Mouse (Mus musculus): ENCODE measurements around the gene Stpg1.

Stpg1 gene

DNA sequence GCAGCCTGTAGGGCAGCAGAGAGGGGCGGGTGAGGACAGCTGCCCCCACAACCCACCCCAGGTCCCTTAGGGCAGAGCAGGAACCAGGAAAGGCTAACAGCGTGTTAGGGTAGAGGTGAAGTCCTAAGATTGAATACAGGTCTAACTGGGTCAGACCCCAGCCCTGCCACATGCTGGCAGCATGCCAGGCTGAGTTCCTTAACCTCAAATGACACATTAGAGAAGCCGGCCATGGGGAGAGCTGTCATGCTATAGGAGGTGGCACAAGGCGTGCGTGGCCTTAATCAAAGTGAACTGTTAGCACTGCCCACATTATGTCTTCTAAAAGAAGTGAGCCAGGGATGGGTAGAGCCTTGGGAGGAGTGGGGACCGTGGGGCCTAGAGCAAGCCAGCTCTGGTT is 54.7 kb downstream of the Stpg1 start:
- peak; percentile 65 for DNase-seq (ENCODE audit: low spot score)

DNA sequence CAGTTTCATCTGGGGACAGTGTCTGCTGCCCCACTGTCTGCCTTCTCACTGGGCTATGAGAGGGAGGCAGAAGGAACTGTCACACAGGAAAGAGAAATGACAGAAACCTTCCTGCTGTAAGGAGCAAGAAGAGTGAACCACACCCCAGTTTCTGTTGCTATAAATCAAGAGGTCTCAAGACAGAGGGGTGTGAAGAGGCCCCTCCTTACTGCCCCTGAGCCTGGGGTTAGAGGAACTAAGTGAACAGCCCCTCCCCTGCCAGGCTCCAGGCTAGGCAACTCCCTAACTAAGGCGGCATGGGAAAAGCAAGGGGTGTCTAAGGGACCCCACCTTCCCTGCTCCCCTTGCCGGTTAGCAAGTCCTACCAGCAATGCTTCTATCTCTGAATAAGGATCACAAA is 69.2 kb downstream of the Stpg1 start:
- DNase-seq (ENCODE audit: low spot score), result no peak

DNA sequence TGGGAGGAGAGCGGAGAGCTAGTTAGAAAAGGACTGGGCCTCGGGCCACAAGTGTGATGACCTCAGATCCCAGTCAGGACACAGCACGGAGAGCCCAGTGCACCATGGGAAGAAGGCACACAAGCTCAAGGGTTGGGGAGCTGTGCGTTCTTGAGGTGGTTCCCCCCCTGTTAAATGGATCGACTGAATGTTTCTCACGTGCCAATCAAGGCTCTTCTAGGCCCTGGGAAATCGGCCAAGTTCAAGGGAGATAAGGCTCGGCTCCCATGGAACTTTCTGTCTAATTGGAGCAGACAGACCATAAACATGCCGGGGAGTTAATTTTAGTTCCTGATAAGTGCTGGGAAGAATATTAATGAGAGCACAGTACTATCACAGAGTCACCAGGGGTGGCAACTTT is 70.8 kb downstream of the Stpg1 start:
- DNase-seq (ENCODE audit: low spot score), result no peak

DNA sequence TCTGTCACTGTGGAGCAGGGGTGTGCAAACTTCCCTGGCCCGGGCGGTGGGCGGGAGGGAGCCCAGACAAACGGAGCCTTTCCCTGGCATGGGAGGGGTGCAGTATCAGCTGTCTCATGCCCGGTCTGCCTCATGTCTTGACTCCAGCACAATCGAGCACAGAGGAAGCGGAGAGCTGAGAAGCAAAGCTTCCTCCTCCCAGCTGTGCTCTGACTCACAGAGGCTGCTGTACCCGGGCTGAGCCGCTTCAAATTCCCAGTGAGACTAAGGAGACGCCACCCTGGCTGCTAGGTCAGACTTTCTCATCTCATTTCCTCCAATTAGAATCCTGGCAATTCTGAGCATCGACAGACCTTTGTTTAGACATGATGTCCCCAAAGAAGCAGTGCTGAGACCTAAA is 72.5 kb downstream of the Stpg1 start:
- DNase-seq (ENCODE audit: low spot score), result no peak

DNA sequence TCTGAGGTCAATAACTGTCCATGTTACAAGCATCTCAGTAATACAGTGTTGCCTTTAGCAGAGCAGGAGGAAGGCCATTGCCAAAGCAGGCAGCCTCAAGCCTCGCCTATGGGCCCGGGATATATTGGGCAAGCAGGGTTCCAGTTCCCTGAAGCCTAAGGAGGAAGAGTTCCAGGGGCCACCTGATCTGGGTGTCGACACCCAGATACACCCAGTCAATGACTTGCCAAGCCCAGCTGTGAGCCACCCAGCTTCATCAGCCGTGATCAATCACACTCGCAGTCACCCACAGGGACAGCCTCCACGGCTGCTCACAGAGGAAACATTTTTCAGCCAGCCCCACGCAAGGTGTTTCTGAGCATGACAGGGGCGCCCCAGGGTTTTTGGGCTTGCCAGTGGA is 72.9 kb downstream of the Stpg1 start:
- DNase-seq (ENCODE audit: low spot score), result no peak

DNA sequence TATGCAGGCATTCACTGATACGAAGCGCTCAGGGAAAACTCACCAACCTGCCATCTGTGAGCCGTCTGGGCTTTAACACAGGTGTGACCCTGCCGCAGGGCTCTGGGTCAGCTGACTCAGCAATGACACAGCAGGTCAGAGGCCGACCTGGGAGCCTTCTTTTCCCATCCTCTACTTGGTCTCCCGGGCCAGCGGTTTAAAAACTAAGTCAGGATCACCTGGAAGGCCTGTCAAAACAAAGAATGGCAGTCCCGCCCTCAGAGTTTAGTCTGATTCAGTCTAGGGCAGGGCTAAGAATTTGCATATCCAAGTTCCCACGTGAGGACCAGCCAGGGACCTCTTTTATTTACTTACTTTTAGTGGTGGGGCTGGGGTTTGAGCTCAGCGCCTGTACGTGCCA is 74.6 kb downstream of the Stpg1 start:
- DNase-seq (ENCODE audit: low spot score), result no peak

DNA sequence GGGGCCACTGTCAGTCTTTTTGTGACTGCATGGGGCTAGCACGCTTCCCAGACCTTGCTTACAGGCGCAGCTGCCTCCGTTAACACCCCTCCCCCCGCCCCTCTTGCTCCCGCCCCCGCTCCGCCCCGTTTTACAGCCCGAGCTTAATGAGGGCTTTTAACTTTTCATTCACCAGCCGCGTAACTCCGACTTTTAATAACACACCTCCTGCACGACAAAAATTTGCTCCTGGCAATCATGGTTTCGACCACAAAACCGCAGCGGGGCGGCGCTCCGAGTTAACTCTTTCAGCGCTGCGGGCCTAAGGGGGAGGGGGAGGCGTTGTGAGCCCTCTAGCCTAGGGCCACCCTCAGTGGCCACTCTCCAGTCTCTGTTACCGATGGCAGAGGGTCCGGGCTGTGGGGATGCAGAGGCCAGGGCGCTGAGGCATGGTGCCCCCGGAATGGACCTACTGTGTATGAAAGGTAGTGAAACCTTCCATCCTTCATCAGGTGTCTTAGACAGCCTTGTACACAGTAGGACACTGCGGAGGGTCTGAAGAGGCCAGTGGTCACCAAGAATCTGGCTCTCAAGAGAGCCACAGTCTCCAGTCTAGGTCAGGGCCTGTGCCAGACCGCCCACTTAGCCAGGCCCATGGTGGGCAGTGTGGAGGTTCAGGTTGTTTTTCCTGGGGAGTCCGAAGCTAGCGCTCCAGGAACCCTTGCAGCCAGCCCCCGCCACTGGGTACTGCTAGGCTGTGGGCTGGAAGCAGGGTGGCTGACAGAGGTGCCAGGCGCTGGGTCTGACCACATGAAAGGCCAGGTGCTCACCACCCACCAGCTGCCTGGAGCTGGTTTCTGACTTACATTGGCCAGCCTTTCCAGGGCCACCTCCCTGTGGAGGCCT is 75.8 kb downstream of the Stpg1 start:
- peak; percentile 56 for DNase-seq (ENCODE audit: low spot score)

DNA sequence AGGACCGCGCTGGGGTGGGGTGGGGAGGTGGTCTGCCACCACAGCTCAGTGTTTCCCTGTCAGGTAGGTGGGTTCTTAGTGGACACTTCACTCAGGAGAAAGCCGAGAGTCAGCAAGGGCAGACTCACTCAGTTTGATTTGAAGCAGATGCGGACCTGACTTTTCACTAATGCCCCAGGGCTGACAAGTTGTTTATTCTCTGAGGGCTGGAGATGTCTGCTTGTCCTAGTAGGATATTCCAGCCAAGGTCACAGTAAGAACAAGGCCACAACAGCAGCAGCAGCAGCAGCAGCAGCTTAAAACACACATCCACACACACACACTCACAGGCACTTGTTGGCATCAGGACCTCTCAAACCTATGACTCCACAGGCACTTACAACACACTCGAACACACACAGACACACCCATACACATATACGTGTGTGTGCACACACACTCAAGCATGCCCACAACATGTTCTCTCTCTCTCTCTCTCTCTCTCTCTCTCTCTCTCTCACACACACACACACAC is 76.5 kb downstream of the Stpg1 start:
- no peak for DNase-seq (ENCODE audit: low spot score)

DNA sequence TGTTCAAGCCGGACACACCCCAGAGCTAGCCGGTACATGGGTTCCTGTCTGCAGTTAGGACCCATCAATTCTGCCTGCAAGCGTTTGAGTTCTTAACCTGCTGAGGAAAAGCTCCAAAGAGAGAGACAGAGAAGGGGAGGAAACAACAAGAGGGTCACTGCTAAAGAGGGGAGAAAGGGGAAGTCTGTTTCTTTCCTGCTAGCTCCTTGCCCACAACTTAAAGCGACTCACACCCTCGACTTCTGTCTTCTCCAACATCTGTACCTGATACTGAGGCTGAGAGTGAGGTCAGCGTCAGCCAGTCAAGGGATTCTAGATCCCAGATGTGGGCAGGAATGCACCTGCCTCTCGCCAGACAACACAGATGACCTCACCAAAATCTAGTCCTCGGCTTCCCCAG is 77.7 kb downstream of the Stpg1 start:
- DNase-seq (ENCODE audit: low spot score), result no peak

DNA sequence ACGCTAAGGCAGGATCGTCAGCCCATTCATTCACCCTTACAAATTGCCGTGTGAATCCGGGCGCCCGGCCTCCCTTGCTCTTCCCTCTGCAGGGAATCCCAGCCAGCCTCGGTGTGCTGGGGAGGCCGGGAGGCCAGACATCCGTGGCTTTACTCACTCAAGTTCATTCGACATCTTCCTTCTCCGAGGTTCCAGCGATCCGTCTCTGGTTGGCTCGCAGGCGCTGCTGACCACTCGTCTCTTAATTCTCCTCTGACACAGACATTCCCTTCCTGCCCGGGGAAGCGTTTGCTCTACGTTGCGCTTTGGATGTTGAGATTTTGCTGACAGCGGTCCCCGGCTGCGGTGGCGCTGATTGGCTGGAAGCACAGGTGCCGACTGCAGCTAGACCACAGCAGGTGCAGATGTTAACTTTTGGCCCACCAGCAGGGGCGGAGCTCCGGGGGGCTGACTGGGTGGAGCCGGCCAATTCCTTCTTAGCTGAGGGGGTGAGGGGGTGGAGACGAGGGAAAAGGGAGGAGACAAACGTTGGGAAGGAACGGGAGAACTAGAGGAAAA is 78.7 kb downstream of the Stpg1 start, which contains the start of gene Grhl3:
Gene Grhl3, minus strand, starts transcription at position 380 of the 558 bp plus-strand sequence.
- DNase-seq (ENCODE audit: low spot score), result peak; percentile 50

DNA sequence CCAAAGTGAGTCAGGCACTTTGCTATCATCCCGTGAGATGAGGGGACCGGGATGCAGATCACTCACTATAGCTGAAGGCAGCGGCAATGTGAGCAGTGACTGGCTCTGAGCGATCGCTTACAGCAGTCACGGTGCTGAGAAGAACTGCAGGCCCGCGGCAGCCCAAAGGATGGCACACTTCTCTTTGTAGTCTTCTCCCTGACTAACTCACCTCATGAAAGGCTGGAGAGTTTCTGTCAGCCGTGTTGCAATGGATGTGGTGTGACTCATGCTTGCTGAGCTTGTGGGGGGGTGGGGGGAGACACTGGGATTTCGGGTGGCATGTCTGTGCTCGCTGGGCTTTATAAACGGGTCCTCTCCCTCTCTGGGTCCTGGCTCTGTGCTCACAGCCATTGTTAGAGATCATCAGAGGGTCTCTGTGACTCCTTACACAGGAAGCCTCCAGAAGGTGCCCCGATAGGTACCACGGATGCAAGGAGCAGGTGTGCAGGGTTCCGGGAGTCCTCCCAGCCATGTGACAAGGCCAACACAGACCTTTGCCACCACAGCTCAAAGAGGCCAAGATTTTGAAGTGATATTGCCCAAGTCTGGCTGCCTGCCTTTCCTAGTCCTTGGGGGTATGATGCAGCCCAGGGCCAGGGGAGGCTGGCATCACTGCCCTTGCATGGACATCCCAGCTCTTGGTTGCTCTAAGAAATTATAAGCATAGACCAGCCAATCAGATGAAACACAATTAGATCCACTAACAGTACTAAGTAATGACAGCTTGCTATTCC is 81.0 kb downstream of the Stpg1 start:
- no peak for DNase-seq (ENCODE audit: low spot score)

DNA sequence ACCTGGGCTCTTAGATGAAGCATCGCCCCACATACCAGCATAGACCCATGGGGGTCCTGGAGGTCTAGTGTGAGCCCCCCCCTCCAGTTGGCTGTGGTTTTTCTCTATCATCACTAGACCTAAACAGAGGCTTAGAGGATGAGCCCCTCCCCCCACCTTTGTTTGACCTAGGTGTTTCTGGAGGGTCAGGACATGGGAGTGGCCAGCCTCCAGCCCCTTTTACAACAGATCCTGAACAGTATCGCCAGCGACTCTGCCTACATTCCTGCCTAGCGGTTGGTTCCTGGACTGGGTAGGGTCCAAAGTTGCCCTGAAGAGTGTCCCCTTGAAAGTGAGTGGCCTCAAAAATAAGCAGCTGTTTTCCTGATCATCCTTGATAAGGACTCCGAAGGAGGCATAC is 83.9 kb downstream of the Stpg1 start:
- no peak for DNase-seq (ENCODE audit: low spot score)

DNA sequence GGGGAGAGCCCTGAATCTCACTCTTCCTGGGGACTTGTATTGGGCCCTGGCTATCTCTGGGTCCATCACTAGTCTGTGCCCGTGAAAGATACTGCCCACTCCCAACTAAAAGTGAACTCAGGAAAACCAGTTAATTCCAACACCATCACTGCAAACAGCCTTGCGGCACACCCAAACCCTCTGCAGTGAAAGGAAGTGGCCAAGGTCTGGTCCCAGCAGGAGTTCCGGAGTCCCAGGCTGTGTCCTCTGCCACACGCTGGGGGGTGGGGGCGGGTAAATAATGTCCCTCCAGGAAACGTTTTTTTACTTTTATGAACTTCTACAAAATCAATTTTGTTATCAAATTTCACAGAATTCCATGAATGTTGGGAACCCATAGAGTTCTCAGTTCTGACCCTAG is 85.1 kb downstream of the Stpg1 start:
- no peak for DNase-seq (ENCODE audit: low spot score)

DNA sequence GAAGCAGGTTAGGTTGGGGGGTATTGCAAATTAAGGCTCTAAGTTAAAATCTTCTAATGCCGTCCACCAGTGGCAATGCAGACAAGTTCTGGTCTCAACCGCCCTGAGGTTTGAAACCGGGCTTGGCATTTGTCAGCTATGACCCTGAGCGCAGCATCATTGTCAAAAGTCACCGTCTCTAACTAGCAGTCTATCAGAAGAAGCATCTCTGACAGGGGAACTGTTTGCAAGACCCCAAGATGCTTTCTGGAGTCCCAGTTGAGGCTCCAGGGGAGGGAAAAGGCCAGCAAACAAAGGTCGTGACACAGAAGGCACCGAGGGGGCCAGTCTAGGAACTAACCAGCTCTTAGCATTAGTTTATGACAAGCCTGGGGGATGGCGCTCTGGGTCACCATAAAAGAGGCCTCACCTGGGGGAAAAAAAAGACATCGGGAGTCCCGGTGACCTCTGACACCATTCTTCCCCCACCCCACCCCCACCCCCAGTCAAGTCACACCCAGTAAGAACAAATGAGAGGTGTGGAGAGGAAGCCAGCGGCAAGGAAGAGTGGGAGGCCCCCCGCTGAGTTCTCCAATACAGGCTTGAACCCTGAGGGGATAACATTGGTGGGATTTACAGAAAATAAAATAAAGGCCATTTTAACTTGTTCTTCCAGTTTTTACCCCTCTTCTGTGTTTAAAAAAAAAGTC is 86.8 kb downstream of the Stpg1 start:
- DNase-seq (ENCODE audit: low spot score), result no peak

DNA sequence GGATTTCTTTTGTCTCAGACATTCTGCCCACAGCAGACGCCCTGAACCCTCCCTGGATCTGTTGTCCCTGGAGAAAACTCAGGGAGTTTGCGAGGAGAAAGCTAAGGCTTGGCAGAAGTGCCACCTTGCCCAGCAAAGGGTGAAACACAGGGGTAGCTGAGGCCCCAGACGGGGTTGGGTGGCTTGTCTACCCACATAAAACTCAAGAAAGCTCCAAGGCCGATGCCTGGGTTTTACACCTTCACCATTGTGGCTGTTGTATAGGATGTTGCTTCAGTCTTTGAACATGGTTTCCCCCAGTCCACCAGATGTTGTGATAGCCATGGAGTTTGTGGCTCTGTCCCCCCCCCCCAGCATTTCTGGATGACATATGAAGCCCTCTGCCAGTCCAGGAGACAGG is 90.2 kb downstream of the Stpg1 start:
- no peak for DNase-seq (ENCODE audit: low spot score)
